Mouse (Mus musculus) heart, embryonic 12.5 days (tissue): ENCODE measurements around the gene Poldip2. TPM values are rescaled to one million over a fixed set of nuclear protein-coding genes. Genes with fewer than 3 reads are reported as not detected.
A peak's percentile ranks its signal among the peaks of the same experiment; 100 is the strongest.

Experiments
- ATAC-seq: fragments of 200-750 bp; cut with Nextera tagmentation; 2 replicates; pipeline ENCODE4 v1.8.0; 2017; ENCODE audit warnings: moderate TSS enrichment, moderate library complexity; ENCODE audit not compliant: insufficient number of reproducible peaks, low FRiP score
- H3K27ac ChIP-seq: fragments of 300-500 bp; sonication (generic); 2 replicates; pipeline ENCODE4 v1.5.1; 2016; ENCODE audit warnings: mild to moderate bottlenecking, moderate library complexity; ENCODE audit not compliant: poor library complexity, severe bottlenecking
- H3K27me3 ChIP-seq: fragments of 300-500 bp; sonication (generic); replicated peaks from 2 replicates; pipeline ENCODE4 v1.6.1; 2016; ENCODE audit warnings: mild to moderate bottlenecking, moderate library complexity
- H3K36me3 ChIP-seq: fragments of 300-500 bp; sonication (generic); 2 replicates; pipeline ENCODE4 v1.6.1; 2016; ENCODE audit warnings: mild to moderate bottlenecking, moderate library complexity
- H3K4me1 ChIP-seq: fragments of 300-500 bp; sonication (generic); replicated peaks from 2 replicates; pipeline ENCODE4 v1.6.1; 2016; ENCODE audit warnings: mild to moderate bottlenecking
- H3K4me2 ChIP-seq: fragments of 300-500 bp; sonication (generic); 2 replicates; pipeline ENCODE4 v1.6.1; 2016; ENCODE audit warnings: mild to moderate bottlenecking, moderate library complexity
- H3K4me3 ChIP-seq: fragments of 300-500 bp; sonication (generic); 2 replicates; pipeline ENCODE4 v1.5.1; 2016; ENCODE audit warnings: mild to moderate bottlenecking
- H3K9ac ChIP-seq: fragments of 300-500 bp; sonication (generic); 2 replicates; pipeline ENCODE4 v1.6.1; 2016; ENCODE audit warnings: mild to moderate bottlenecking, moderate library complexity
- H3K9me3 ChIP-seq: fragments of 300-500 bp; sonication (generic); replicated peaks from 2 replicates; pipeline ENCODE4 v1.6.1; 2016; ENCODE audit warnings: mild to moderate bottlenecking, moderate library complexity
- WGBS: fragments of 180-500 bp; shearing (Covaris S2); methylation state at CpG from one replicate; pipeline ENCODE4 v1.1.7; 2016; 5-methylcytosine and 5-hydroxymethylcytosine counted together
- polyA plus RNA-seq: library from polyadenylated mRNA; unstranded; fragments of >200 nt; fragmentation: Nextera tagmentation; extraction: Ambion mirVana; gene quantifications from 2 replicates; pipeline ENCODE4 v1.2.1, GENCODE M21; 2016

Poldip2 gene
- polyA plus RNA-seq, 1 experiment from 2014 or later = 146 TPM

DNA sequence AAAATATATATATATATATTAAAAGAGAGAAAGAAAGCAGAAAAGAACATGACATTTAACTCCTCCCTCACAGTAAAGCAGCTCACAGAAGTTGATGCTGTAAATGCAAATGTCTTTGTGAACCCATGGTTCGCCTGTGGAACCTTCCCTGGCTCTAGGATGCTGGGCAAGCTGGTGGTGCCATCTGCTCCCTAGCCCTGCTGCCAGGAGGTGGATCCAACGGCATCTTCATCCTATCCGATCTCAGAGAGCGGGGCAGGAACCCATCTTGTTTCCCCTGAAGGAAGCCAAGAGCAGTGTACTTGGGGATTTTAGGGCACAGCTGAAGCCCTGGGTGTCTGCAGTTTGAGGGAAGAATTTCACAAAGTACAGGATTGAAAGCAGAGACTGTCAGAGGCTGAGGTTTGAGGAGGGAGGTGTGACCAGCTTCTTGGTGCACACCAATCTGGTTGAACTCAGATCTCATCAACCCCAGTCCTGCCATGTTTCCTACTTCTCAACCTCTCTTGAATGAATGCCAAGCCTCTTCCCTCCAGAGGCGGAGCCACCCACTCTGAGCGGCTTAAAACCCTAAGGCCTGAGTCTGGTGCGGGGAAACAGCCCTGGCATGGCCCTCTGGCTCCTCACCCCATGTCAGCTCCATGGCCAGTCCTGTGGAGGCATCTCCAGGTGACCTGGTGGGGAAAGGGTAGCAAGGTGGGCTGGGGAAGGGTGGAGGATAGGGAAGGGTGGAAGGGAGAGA lies 8.9 kb upstream of the Poldip2 start, which contains the start of gene Sebox:
Gene Sebox (plus strand): TSS at position 539 of the 742 bp plus-strand sequence.
- H3K9me3 ChIP-seq = no peaks in the 10 kb centered on the region
- peaks cover 48% of the 10 kb centered on the region for H3K27me3 ChIP-seq
- WGBS = 65% methylated on average over 7 of the region's 7 CpGs
- no peak within 1 kb of the TSS for H3K4me2 ChIP-seq
- no peak within 1 kb of the TSS for H3K4me3 ChIP-seq
- no peak within 1 kb of the TSS for H3K9ac ChIP-seq
- H3K36me3 ChIP-seq = peaks cover 21% of the 10 kb centered on the region
- ATAC-seq = no peak
- H3K27ac ChIP-seq = no peak within 1 kb of the TSS
- no peaks in the 10 kb centered on the region for H3K4me1 ChIP-seq

DNA sequence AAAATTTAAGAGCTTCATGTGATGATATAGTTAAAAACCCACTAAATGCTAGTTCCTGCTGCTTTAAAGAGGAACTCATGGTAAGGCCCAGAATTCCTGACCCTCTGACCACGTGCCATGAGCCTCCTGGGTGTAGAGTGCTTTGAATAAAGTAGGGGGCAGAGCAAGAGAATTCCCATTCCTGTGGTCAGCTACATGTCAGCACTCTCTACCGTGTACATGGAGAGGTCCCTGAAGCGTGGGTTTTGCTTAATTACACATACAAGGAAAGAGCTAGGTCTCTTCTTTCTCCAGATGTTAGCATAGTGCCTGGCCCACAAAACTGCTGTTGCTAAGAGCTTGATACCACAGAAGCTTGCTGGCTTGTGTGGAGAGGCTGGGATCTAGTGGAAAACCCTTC lies 6.6 kb upstream of the Poldip2 start:
- peaks cover 25% of the 10 kb centered on the region for H3K27me3 ChIP-seq
- no peak for ATAC-seq
- no peak overlapping the region for H3K27ac ChIP-seq
- H3K4me1 ChIP-seq = no peaks in the 10 kb centered on the region
- no peaks in the 10 kb centered on the region for H3K9me3 ChIP-seq
- WGBS = 77% methylated on average over 3 of the region's 3 CpGs
- no peak overlapping the region for H3K4me3 ChIP-seq
- no peak overlapping the region for H3K4me2 ChIP-seq
- no peak overlapping the region for H3K9ac ChIP-seq
- peaks cover 43% of the 10 kb centered on the region for H3K36me3 ChIP-seq

- Histone ChIP-seq H3K27ac (no peak overlapping the region), H3K36me3 (peaks cover 48% of the 10 kb centered on the region), H3K9ac (no peak overlapping the region), H3K4me2 (no peak overlapping the region), H3K4me1 (peaks cover 14% of the 10 kb centered on the region), H3K27me3 (no peaks in the 10 kb centered on the region), H3K4me3 (no peak overlapping the region), H3K9me3 (no peaks in the 10 kb centered on the region)
- ATAC-seq = no peak
- 81% methylated on average over 5 of the region's 5 CpGs for WGBS
Measured at GRCm38 (mm10) chr11:78509148-78509547, 2.8 kb upstream of the Poldip2 start.

DNA sequence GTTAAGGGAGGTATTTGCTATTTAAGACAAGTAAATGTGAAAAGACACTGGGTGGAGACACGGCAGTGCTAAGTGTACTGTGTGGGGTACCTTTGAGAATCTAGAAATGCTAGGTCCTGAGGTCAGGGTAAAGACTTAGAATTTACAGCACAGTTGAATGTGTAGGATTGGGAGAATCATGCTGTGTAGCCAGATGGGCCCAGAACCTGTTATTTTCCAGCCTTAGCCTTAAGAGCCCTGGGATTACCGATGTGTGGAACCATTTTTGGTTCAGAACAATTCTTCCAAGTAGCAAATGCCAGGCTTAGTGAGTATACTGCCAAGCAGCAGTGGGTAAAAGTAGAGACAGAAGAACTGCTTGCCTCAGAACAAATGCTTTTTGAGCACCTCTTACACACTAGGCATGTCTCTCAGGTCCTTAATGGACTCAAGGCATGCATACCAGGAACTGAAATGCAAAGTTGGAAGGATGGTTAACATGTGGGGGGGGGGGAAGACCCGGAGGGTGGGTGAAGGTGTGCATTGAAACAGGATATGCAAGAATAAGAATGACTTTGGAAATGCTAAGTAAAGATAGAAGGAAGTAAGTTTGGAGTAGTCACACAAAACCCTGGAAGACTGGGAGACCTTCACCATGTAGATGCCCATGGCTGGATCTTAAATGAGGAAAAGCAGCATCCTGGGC lies 1.3 kb downstream of the Poldip2 start:
- peak overlapping the region; percentile 81 for H3K4me3 ChIP-seq
- WGBS = 78% methylated on average over 3 of the region's 3 CpGs
- H3K4me1 ChIP-seq = peaks cover 14% of the 10 kb centered on the region
- ATAC-seq = no peak
- no peak overlapping the region for H3K27ac ChIP-seq
- H3K36me3 ChIP-seq = peaks cover 62% of the 10 kb centered on the region
- no peaks in the 10 kb centered on the region for H3K27me3 ChIP-seq
- H3K4me2 ChIP-seq = peak overlapping the region; percentile 79
- no peaks in the 10 kb centered on the region for H3K9me3 ChIP-seq
- H3K9ac ChIP-seq = peak overlapping the region; percentile 92

GRCm38 (mm10) chr11:78515549-78516325 lies 3.7 kb downstream of the Poldip2 start:
- Histone ChIP-seq H3K9me3 (no peaks in the 10 kb centered on the region), H3K9ac (no peak overlapping the region), H3K4me1 (peaks cover 14% of the 10 kb centered on the region), H3K36me3 (peaks cover 66% of the 10 kb centered on the region), H3K4me3 (no peak overlapping the region), H3K4me2 (no peak overlapping the region), H3K27me3 (no peaks in the 10 kb centered on the region), H3K27ac (no peak overlapping the region)
- ATAC-seq = no peak
- WGBS = 71% methylated on average over 2 of the region's 2 CpGs

DNA sequence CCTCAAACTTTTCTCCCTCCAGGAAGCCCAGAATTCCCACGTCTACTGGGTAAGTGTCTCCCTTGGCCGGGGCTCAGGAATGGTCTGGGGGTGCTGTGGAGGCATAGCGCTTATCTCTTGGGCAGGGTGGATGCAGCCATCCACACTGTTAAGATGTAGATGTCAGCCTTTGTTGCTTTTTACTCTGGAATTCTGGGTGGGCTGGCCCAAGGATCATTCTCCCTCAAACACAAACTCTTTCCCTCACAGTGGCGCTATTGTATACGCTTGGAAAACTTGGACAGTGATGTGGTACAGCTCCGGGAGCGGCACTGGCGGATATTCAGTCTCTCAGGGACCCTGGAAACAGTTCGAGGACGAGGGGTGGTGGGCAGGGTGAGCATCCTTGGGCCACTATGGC lies 6.9 kb downstream of the Poldip2 start:
- Histone ChIP-seq H3K36me3 (peaks cover 93% of the 10 kb centered on the region), H3K27ac (no peak overlapping the region)
- 90% methylated on average over 10 of the region's 10 CpGs for WGBS

GRCm38 (mm10) chr11:78521880-78522279 lies 9.9 kb downstream of the Poldip2 start:
- H3K4me3 ChIP-seq = no peak overlapping the region
- ATAC-seq = no peak
- 86% methylated on average over 3 of the region's 3 CpGs for WGBS
- no peak overlapping the region for H3K4me2 ChIP-seq
- no peak overlapping the region for H3K9ac ChIP-seq
- no peaks in the 10 kb centered on the region for H3K27me3 ChIP-seq
- H3K36me3 ChIP-seq = peaks cover 94% of the 10 kb centered on the region
- no peak overlapping the region for H3K27ac ChIP-seq
- no peaks in the 10 kb centered on the region for H3K4me1 ChIP-seq
- no peaks in the 10 kb centered on the region for H3K9me3 ChIP-seq

More for the DNA sequence above, 6.9 kb downstream of the Poldip2 start:
- Histone ChIP-seq H3K4me2 (no peak overlapping the region), H3K4me3 (no peak overlapping the region), H3K27me3 (no peaks in the 10 kb centered on the region), H3K9me3 (no peaks in the 10 kb centered on the region), H3K4me1 (no peaks in the 10 kb centered on the region), H3K9ac (no peak overlapping the region)
- ATAC-seq = no peak

DNA sequence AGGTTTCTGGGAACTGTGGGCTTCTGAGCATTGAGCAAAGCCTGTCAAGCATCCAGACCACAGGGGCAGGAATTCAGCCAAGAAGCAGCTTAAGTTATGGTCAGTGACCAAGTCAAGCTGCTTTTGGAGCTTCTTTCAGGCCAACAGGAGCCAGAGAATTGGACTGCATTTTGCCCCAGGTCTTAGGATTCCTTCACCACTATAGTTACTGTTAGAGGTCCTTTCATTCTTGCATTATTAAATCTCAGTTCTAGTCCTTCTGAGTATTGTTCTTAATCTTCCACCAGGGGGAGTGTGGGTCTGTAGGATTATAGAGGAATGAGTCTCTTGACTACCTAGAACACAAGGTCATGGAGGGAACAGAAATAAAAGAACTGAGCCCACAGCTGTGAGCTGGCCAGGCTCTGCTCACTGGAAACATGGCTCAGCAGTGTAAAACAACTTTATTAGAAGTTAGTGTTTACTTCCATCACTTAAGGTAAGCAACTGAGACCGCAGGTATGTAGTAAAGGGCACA lies 10.5 kb downstream of the Poldip2 start:
- H3K4me2 ChIP-seq = no peak overlapping the region
- H3K9me3 ChIP-seq = no peaks in the 10 kb centered on the region
- no peak overlapping the region for H3K4me3 ChIP-seq
- H3K4me1 ChIP-seq = no peaks in the 10 kb centered on the region
- WGBS = 97% methylated on average over 1 of the region's 1 CpGs
- peaks cover 98% of the 10 kb centered on the region for H3K36me3 ChIP-seq
- no peak for ATAC-seq
- H3K27ac ChIP-seq = no peak overlapping the region
- H3K9ac ChIP-seq = no peak overlapping the region
- H3K27me3 ChIP-seq = no peaks in the 10 kb centered on the region

DNA sequence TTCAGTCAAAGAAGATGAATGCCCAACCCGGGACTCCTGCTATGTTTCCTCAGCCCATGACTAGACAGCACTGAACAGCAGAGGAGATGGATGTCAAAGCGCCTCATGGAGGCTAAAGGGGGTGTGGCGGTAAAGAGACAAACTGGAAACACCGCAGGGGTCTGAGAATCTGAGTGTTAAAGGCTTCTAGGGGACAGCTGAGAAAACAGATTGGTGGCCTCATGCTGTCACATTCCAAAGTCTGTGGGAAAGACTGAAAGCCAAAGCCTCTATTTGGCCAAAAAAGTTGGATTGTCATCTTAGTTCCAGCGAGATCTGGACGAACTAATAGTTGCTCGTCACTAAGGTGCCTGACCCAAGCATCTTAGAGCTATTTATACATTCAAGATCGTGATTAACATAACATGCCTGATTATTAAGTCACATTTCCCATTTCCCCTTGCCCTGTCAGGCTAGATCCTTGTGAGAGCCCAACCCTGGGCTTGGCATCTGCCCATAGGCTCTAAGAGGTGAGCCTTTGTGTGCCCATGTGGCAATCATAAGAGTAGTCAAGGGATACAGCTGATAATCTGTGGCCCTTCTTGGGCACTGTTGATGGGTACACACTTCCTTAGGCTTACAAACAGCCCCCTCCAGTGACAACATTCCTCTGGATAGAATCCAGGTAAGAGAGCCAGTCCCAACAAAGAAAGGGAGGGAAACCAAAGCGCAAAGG lies 11.4 kb downstream of the Poldip2 start:
- 84% methylated on average over 9 of the region's 9 CpGs for WGBS
- Histone ChIP-seq H3K27ac (no peak overlapping the region), H3K4me1 (no peaks in the 10 kb centered on the region), H3K4me2 (no peak overlapping the region), H3K9ac (no peak overlapping the region), H3K4me3 (no peak overlapping the region), H3K36me3 (peaks cover 98% of the 10 kb centered on the region), H3K27me3 (no peaks in the 10 kb centered on the region), H3K9me3 (no peaks in the 10 kb centered on the region)
- no peak for ATAC-seq

DNA sequence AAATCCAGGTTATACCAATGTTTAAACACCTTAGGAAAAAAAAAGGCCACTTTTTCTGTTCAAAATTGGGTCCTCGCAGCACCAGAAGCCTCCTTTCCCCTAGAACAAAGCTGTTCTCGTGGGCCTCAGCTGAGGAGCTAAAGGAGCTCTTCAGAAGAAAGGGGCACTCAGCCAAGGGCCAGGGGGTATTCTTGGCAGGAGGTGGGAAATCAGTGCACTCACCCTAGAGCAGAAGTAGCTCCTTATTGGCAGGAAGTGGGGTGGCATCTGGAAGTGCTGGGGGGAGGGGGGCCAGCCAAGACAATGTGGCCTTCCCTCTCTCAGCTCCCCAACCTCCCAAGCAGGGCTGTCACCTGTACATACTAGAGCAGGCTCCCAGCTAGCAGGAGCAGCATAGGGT lies 12.8 kb downstream of the Poldip2 start:
- Histone ChIP-seq H3K36me3 (peaks cover 99% of the 10 kb centered on the region), H3K9ac (no peak overlapping the region), H3K27me3 (no peaks in the 10 kb centered on the region), H3K4me3 (no peak overlapping the region), H3K4me2 (no peak overlapping the region), H3K27ac (no peak overlapping the region), H3K4me1 (peaks cover under 1% of the 10 kb centered on the region; the same call in 1 of the 2 replicates), H3K9me3 (no peaks in the 10 kb centered on the region)
- 80% methylated on average over 2 of the region's 2 CpGs for WGBS
- no peak for ATAC-seq
